Mouse (Mus musculus): ENCODE data around the gene Gng7.
A peak's percentile ranks its signal among the peaks of the same experiment; 100 is the strongest.

DNA sequence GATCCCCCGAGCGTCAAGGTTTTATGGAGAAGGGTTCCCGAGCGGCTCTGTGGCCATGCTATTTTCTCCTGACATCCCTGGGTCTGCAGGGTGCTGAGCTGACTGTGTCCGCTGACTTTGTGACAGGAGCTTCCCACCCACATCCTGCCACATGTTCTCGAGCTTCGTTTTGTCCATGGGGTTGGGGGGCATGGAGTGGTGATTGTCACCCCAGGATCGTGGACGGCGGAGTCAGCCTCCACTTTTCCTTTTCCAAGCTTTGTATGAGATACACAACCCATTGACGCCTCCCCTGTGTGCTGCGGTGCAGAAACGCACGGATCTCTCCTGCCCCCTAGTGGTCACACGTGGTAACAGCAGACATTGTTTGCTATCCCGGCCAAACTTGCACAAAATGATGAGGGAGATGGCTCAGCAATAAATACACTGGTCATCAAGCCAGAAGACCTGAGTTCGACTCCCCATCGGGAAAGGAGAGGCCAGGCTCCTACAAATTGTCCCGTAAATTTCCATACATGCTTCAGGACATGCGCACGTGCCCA lies 19.6 kb downstream of the Gng7 start:
- TF ChIP-seq CTCF (conservative IDR thresholded peaks at IDR 0.05 in 1 of 2, IDR thresholded peaks at IDR 0.05 in 1 of 2; ENCODE audit: low read depth in 2 of 2, low read length in 2 of 2) (peak; percentile 97 to 98), ETS1 (conservative IDR thresholded peaks at IDR 0.05; ENCODE audit: low read depth, low read length) (no peak)

Measured in CH12.LX (cell line).